Mouse (Mus musculus) spleen, postnatal 10 days (tissue): ENCODE measurements around the gene Tigit.

ENCODE experiments used
- DNase-seq, 2 experiments: peaks; one replicate each; pipeline ENCODE4 v3.0.0; 2021 to 2022; ENCODE audit warnings: low spot score in 2 of 2

Tigit gene

DNA sequence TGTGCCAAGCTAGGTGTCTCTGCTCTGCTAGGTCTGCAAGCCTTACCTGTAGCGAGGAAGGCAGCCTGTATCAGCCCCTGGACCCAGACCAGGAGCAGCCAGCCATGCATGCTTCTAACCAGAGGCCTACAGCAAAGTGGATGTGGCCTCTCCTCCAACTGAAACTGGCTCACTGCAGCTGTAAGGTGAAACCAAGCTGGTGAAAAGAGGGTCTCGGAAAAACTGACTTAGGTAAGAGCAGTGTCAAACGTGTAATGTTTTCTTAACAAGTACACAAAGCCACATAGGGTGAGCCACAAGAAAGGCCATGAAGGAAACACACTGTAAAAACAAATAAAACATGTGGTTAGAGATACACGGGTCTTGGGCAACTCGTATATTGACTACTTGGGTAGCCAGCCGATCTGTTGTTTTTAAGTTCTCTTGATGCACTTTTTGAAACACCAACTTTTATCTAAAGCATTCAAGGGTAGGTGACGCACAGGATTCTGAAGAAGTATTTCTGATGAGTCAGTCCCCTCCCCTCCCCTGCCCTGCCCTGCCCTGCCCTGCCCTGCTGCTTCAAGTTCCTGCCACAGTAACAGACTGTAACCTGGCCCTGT, at the start of gene Tigit:
Tigit (minus strand) TSS at position 169 of the 602 bp plus-strand sequence.
- DNase-seq = no peak

DNA sequence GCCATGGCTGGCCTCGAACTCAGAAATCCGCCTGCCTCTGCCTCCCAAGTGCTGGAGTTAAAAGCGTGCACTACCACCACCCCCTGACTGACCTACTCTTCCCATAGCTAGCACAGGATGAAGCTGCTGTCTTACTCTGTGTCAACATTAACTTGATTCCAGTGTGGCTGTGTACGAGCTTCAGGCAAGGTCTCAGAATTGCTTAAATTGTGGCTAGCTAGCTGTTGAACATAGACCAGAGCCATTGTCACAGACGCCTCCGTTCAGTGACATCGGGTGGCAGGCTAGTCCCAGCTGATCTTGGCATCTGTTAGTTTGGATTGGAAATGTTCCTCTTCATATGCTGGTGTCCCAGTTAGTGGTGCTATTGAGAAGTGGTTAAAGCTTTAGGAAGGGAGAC, 47.4 kb upstream of the Tigit start:
- no peak for DNase-seq

DNA sequence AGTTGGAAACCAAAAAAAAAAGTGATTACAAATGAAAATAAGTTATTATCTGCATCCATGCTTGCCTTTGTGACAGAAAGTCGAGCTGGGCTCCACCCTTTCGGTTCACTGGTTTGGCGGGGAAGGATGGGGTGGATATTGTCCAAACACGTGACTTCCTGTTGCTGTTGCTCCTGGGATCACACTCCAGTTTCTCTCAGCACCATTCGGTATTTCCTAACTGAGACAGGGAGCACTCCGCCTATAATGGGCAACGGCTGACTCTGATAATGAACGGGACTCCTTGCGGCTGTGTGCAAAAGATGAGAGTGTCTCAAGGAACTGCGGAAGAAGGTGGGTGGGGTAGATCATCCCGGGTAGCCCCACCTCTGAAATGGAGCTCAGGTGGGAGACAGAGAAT, 46.7 kb upstream of the Tigit start:
- no peak for DNase-seq

DNA sequence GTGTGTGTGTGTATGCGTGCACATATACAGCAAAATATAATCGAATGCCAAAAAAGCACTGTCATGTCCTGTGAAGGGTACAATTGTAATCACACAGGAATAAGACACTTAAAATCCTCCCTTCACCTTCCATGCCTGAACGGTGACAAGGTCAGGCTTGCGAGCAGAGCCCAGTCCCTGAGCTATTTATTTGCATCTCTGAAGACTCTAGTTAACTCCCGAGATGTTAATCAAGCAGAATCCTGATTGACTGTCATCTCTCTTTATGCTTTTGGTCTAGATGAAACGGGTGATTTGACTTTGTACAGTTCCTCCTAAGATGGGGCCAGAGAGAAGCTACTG, 46.2 kb upstream of the Tigit start:
- DNase-seq = no peak

DNA sequence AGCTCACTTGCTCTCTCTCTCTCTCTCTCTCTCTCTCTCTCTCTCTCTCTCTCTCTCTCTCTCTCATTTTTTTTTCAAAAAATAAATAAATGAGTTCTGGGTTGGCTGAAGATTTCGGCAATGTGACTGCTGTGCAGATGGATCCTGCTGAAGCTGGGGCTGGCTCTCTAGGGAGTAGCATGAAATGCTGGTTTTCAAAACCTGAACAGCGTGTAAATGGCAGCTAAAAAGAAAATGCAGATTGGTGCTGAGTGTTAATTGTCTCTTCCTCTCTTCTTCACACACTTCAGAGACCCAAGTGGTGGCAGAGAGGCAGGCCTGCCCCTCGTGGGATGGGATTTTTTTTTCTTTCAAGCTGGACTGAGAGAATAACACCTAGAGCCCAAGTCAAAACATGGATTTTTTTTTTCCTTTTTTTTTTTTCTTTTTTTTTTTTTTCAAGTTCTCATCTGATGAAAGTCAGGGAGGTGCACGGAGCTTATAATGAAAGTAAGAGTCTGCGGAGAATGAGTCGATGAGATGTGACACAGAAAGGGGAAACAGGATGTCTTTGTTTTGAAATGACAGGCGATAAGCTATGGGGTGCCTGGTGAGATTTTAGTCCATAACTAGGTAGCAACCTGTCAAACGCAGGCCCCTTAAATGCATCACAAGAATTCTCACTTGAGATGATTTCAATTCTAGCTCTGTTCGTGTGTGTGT, 45.6 kb upstream of the Tigit start:
- DNase-seq = peak in 1 of 2 experiments; percentile 24

DNA sequence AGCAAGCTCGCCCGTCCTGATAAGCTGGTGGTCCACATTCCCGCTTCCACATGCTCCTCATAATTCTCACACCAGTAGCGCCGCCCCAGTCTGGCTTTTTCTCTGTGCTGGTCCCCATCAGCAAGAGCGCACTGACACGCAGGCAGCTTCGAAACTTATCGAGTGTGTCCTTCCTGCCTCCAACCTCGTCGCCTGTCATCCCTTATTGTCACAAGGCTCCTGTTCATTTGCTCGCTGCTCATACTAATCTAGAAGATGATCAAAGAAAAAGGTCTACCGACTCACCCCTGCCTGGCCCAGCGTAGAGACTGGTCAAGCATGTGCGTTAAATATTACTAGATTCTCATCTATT, 45.1 kb upstream of the Tigit start:
- DNase-seq = peak in 1 of 2 experiments; percentile 23

DNA sequence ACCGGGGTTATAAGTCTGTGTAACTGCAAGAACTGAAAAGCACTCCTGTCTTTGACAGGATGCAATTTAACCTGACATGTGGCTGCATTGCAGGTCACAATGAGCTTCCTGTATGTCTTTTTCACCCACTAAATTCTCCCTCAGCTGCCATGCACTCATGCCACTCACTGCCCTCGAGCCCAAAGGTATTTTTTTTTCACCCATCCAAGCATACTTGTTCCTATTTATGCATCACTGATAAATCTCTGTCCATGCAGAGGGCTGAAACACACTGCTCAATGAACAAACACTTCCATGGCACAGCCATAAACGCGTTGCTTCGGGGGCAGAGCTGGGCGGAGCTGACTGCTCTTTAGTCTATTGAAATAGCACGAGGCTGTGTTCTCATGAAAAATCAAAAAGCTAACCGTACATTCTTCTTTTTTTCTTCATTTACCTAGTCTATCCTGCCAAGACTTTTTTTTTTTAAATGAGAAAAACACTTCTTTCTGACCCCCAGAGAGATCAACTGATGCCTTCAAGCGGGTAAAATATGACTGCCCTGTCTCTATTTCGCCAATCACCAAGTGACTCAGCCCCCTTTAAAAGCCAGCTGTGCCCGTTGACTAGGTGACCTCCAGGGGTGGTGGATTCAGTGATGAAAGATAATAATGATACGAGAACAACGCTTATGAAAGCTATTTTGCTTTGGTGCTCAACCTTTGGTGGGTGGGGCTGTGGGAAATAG, 44.6 kb upstream of the Tigit start:
- DNase-seq = no peak

DNA sequence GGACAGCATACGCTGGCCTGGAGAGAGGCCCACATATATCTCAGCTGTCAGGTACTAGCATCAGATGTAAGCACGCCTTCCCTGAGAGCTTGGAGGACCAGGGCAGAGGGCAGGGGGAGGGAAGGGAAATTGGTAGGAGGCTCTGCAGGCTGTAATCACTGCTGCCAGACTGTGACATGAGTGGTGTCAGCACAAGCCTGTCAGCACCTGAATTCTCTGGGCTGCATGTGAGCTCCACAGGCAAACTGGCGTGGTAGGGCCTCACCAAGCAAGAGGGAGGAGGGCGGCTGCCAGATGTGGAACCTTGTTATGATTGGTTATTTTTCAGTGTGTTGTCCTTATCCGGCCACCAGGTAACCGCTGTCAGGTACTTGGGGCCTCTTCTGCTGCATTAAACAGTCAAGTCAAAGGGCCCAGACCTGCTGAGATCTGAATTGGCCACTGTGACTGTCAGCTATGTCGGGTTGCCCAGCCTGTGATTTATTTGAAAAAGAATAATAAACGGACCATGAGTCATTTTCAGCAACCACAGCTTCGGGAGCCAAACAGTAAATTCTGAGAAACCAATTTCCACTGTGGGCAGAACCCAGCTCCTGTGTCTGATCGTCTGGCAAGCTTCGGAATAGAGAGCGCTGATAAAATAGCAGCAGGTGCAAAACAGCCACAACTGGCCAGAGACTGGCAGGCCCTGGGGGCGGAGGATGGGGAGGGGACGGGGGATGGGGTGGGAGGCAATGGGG, 38.0 kb upstream of the Tigit start:
- DNase-seq = no peak

DNA sequence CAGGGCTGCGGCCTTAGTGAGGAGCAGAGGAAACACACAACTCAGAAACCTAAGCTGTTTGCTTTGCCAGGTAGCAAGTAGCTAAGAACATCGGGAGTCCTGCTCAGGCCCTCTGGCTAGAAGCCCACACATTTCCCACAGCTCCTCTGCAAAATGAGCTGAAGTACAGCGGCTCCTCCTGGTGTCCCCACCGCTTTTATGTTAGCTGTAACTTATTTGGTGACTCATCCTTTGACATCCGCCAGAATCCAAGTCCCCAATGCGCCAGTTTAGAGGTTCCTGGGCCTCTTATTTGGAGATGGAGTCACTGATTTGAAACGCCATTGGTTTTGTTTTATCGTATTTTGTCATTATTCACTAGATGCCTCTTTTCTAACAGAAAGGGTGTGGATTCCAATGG, 36.6 kb upstream of the Tigit start:
- DNase-seq = no peak

DNA sequence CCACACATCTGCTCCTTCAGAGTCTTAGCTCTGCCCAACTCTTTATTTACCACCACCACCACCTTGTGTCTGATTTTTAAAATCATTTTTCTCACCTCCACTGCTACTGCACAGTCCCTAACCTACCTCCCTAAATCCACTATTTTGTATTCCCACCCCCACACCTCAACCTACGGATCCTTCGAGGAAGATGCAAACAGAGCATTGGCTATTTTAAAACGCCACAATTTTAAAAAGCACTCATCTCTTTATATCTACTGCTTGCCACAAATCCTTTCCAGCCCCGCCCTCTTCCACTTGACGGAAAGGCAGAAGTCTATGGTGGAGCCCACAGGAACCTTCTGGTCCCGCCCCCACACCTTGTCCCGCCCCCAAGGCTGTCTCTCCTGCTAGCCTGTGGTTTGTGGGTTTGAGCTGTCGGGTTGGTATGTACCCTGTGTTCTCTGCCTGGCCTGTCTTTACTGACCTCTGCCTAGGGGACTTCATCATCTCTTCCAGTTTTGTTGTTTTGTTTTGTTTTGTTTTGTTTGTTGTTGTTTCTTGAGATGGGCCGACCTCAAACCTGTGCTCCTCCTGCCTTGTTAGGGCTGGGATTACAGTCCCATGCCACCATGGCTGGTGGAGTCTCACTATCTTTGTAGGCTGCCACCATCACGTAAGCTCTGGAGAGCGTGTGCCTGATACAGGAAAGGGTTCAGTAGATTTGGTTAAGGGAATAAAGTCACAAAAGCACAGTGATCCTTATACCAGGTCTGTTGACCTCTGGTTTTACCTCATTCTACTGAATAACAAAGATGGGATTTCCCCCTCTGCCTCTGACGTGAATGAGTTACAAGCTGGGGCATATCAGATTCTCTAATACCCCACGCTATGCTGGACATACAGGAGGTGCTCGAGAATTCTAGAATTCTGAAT, 35.0 kb upstream of the Tigit start:
- DNase-seq = peak in 1 of 2 experiments; percentile 70

DNA sequence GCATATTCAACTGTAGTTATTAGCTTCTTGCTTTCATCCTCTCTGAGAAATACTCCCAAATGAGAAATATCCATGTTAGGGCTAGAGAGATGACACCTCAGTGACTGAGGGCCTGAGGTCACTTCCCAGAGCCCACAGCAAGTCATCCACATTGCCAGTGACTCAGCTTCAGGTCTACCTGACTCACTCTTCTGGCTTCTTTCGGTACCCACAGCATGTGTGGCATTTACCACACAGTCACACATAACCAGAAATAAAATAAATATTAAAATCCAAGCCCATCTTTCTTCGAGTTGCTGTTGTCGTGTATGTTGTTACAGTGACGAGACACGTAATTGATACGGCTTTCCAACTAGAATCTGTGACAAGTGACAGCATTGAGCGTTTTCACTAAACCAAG, 33.8 kb upstream of the Tigit start:
- no peak for DNase-seq

DNA sequence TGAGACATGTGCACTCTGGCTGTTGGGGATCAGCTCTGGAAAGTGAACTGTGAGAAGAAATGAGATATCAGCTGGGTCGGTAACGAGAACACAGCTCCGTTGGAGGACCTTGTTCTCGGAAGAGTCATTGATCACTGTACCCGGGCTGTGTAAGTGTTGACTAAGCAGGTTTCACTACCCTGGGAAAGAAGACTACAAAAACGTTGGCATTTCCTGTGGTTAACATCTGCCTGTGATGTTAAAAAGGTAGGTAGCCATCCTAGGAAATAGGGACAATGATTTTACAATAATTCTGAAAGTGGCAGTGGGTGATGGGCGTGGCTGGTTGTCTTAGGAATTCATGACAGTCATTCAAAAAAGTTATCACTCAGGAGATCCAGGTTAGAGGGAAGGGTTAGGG, 31.9 kb upstream of the Tigit start:
- DNase-seq = no peak

DNA sequence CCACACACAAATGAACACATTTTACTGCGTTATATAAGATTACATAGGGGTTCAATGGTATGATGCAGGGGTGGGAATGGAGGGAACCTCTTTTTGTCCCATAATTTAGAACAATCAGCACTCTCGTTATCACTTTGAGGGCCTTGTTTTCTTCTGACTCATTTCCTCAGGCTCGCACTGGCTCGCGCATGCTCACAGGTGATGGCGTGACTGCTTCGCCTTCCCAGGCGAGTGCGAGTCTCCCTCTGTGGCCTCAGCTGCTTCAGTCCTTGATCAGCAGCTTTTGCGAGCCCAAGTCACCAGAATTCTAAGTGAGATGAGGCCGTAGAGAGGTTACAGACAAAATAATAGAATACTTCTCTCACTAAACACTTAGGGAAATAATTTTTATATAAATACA, 30.2 kb upstream of the Tigit start:
- no peak for DNase-seq

DNA sequence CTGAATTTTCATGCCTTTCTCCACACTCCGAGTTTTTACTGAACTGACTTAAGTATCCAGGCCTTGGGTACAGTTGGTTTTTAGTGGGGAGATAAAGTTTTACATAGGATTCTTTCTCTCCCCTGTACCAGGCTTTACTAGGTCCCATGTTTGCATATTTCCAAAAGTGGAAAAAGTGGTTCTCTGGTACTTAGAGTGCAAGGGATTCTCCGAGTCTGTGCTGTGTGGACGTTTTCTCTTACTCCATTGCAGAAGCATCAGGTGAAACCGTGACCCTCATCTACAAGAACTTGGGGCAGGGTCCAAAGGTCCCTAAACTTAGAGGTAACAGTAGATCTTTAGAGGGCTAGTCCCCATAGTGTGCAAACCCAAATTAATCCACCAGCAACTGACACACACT, 28.7 kb upstream of the Tigit start:
- no peak for DNase-seq

DNA sequence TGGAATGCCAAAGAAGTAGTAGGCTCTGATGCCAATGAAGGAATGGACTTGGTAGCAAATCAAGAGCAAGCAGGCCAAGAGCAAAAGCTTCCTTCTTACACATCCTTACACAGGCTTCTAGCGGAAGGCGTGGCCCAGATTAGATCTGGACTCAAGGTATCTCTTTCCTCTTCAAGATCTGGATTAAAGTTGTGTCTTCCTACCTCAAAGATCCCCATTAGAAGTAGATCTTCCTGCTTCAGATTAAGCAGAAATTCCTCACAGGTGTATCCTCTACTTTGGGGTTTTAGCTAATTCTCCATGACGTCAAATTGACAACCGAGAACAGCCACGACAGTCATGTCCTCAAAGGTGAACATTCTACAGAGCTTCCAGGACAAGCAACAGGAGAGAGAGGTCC, 27.8 kb upstream of the Tigit start:
- no peak for DNase-seq

DNA sequence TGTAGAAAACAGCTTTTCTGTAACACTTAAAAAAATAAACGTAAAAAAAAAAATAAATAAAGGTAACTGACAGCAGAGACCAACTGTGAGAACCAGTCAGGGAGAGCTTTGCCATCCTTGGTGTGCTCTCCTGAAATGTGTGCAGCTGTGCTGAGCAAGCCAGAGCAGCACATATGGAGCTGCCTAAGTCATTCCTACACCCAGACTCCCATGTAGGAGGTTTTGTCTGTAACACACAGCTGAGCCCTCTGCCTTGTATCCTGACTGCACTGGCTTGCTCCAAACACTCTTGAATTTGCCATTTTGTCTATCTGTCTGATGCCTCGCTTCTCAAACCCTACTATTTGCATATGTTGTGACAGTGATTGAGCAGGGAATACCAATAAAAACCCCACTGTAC, 27.0 kb upstream of the Tigit start:
- DNase-seq = no peak

DNA sequence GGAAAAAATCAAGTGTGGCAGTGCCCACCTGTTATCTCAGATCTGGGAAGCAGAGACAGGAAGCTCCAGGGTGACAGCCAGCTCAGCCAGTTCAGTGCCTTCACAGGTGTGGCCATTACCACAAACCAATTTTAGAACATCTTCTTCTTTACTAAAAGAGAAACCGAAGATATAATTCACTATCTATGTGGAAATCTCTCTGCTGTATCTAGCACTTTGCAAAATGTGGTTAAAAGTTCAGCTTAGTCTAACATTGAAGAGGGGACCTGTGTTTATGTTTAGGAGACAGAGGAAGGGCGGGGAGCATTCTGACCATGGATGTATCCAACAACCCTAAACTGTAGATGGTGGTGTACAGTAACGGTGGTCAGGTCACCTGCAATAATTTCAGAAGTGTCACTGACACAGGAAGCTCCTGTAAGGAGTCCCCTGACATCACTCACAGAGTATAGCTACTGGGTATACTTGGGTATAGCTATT, 26.3 kb upstream of the Tigit start:
- DNase-seq = no peak

DNA sequence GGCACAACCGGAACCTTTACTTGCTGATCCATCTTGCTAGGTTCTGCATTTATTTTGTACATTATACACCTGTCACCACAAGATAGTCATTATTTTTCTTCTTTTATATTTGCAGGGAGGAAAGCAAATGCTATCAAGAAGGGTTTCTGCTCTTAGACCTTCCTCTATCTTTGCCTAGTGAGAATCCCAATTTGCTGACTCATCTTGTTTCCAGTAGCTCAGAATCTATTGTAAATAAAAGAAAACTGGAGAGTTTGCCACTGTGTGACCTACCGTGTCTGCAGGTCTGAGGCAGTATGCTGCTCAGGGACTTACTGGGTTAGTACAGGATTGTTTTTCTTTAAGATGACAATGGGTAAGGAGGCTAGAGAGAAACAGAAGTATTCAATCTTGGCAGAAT, 24.0 kb upstream of the Tigit start:
- no peak for DNase-seq

DNA sequence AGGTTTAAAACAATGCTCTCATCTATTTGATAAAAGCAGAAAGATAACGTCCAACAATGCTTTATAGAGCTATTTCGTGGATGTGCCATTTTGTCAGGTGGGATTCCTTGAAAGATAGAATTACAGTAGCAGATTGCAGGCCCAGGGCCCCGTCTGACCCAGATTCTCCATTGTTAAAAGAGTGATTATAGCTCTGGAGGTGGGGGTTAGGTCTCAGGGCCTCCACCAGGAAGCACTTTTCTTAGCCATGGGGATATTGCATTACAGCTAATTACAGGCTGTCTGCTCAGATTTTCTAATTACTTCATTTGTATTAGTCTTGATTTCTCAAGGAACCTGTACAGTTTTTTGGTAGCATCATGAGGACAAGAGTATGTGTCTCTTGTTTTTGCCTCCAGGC, 10.5 kb upstream of the Tigit start:
- no peak for DNase-seq

DNA sequence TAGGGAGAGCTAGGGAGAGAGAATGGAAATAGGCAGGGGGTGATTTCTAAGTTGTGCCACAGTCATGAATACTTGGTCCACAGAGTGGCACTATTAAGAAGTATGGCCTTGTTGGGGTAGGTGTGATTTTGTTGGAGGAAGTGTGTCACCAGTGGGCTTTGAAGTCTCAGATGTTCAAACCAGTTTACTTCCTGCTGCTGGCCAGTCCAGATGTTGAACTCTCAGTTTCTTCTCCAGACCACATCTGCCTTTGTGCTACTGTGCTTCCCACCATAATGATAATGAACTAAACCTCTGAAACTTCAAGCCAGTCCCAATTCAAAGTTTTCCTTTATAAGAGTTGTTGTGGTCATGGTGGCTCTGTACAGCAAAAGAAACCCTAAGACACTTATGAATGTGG, 8.8 kb upstream of the Tigit start:
- no peak for DNase-seq

DNA sequence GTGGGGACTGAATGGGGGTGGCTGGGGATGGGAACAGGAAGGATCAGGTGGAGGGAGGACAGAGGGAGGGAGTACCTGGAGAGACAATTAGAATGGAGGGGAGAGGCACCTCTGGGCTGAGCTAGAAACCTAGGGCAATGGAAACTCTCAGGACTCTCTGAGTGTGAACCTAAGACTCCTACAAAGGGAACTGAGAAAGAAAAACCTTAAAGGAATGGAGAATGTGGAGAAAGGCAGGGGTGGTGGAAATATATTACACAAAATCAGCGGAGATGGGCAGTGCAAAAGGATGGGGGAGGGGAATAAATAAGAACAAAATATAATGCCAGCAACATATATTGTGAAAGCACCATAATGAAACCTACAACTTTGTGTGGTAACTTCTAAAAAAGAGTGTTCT, 8.0 kb upstream of the Tigit start:
- DNase-seq = no peak

DNA sequence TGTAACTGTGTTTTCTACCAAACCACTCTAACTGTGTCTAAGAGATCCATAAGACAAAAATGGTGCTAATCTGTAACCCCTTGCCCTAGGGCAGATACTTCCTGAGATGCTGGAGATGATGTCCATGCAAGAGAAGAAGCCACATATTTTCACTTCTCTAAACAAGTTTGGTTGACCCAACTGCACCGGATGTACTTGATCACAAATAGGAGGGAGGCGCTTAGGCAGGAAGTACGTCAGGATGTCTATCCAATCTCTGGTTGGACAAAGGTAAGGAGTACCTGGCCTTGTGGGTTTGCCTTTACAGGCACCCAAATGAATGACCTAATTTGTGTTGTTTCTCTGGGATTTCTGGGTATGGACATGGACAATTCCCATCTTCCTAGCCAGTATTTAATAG, 4.3 kb upstream of the Tigit start:
- no peak for DNase-seq
